ENCODE assay signal across 23 mouse cellular contexts in the genomic region with DNA sequence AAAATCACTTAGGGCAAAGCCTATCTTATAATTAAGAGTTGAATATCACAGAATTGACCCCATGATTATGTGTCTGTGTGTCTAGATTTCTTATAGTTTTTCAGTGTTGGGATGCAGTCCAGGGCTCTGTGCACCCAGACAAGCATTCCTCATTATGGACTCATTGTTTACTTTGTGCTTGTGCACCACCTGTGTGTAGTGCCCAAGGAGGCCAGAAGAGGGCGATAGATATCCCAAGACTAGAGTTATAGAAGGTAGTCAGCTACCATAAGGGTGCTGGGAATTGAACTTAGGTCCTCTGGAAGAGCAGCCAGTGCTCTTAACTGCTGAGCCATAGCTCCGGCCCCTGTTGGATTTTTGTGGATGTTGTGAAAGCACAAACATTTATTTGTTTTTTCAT.
DNase-seq lines count a peak whose midpoint lies in the region; ATAC-seq and TF ChIP-seq lines count a peak whose summit lies in the region.
"Had no signal": no experiment of that assay in that cellular context is flagged by ENCODE, and none has a peak within 500 bp of the region (broad histone marks: within the 10 kb centered on the region; RNA-seq: fewer than 3 reads in every experiment).

No protein-coding gene starts in this region.

- peak; percentile 20; the same call in 1 of the 2 replicates for TF ChIP-seq CTCF in heart, adult 2 months (IDR thresholded peaks at IDR 0.05)
- peak; percentile 19; the same call in 1 of the 2 replicates for TF ChIP-seq CTCF in lung, embryonic 14.5 days (IDR thresholded peaks at IDR 0.05; ENCODE audit: low read depth)
- TF ChIP-seq CTCF in small intestine, adult 2 months (IDR thresholded peaks at IDR 0.05; ENCODE audit: extremely low read depth, insufficient read length, insufficient replicate concordance, low read depth, low read length): peak; percentile 17; the same call in 1 of the 2 replicates
- TF ChIP-seq CTCF in forebrain, postnatal 0 days (IDR thresholded peaks at IDR 0.05; ENCODE audit: low read depth): no peak

- 82% methylated on average over 2 of the region's 2 CpGs for WGBS in heart, adult 2 months
- 77% methylated on average over 2 of the region's 2 CpGs for WGBS in lung, embryonic 14.5 days
- 87% methylated on average over 2 of the region's 2 CpGs for WGBS in small intestine, adult 2 months
- WGBS in forebrain, postnatal 0 days: 91% methylated on average over 2 of the region's 2 CpGs

- no peak for DNase-seq in heart, adult 2 months
- DNase-seq in heart, adult 8-10 months (ENCODE audit: low spot score): no peak
- no peak for DNase-seq in lung, embryonic 14.5 days
- no peak for DNase-seq in lung, postnatal 36 days
- DNase-seq in ES-CJ7 (ENCODE audit: low read depth, low spot score): peak; percentile 44
- DNase-seq in forebrain, postnatal 0 days: no peak
- no peak for DNase-seq in left cerebral cortex, postnatal 14 days (ENCODE audit: low spot score in 2 of 2)
- DNase-seq: adrenal gland, postnatal 10 days; cerebellum, postnatal 14 days; embryo, embryonic 11 days; heart, postnatal 14 days; kidney, adult 11 months; kidney, postnatal 10 days; lung, postnatal 10 days; right cerebral cortex, postnatal 14 days; thymus, postnatal 14 days had no signal

- H3K9me3 ChIP-seq in lung, embryonic 14.5 days (ENCODE audit: low read depth, low read length): no peaks in the 10 kb centered on the region
- no peaks in the 10 kb centered on the region for H3K9me3 ChIP-seq in forebrain, postnatal 0 days (ENCODE audit: low read length)
- H3K9me3 ChIP-seq: forebrain, embryonic 15.5 days; stomach, embryonic 15.5 days had no signal

- H3K4me3 ChIP-seq in heart, adult 2 months: no peak overlapping the region
- H3K4me3 ChIP-seq in lung, embryonic 14.5 days (ENCODE audit: low read depth, low read length): no peak overlapping the region
- no peak overlapping the region for H3K4me3 ChIP-seq in small intestine, adult 2 months (ENCODE audit: low read depth, low read length)
- no peak overlapping the region for H3K4me3 ChIP-seq in forebrain, postnatal 0 days (ENCODE audit: low read depth, low read length)
- H3K4me3 ChIP-seq: forebrain, embryonic 15.5 days; heart, embryonic 12.5 days; stomach, embryonic 15.5 days had no signal

- intact Hi-C loops in heart, adult 2 months (cut with DNase I): no loop called here
- intact Hi-C loops in left cerebral cortex, postnatal 14 days (cut with DNase I): no loop called here

- H3K4me2 ChIP-seq in lung, embryonic 14.5 days: no peak overlapping the region
- no peak overlapping the region for H3K4me2 ChIP-seq in forebrain, postnatal 0 days (ENCODE audit: low read depth)
- H3K4me2 ChIP-seq: forebrain, embryonic 15.5 days; heart, embryonic 12.5 days; hindbrain, embryonic 14.5 days; stomach, embryonic 15.5 days had no signal

- no peaks in the 10 kb centered on the region for H3K4me1 ChIP-seq in heart, adult 2 months (ENCODE audit: control insufficient read depth, insufficient read depth, low read length)
- peaks cover 3% of the 10 kb centered on the region; the same call in 1 of the 2 replicates for H3K4me1 ChIP-seq in lung, embryonic 14.5 days (ENCODE audit: insufficient read depth)
- no peaks in the 10 kb centered on the region for H3K4me1 ChIP-seq in small intestine, adult 2 months (ENCODE audit: control insufficient read depth, insufficient read depth, insufficient read length, low read length)
- H3K4me1 ChIP-seq in forebrain, postnatal 0 days (ENCODE audit: insufficient read depth): no peaks in the 10 kb centered on the region
- H3K4me1 ChIP-seq: forebrain, embryonic 15.5 days; stomach, embryonic 15.5 days had no signal

- no peak overlapping the region for H3K27ac ChIP-seq in heart, adult 2 months
- no peak overlapping the region for H3K27ac ChIP-seq in lung, embryonic 14.5 days (ENCODE audit: low read depth)
- H3K27ac ChIP-seq in small intestine, adult 2 months (ENCODE audit: insufficient read depth, low read depth, low read length): no peak overlapping the region
- H3K27ac ChIP-seq in forebrain, postnatal 0 days (ENCODE audit: low read depth, low read length): no peak overlapping the region
- H3K27ac ChIP-seq: forebrain, embryonic 15.5 days; hindbrain, embryonic 14.5 days; stomach, embryonic 15.5 days had no signal

- no peak for TF ChIP-seq POLR2A in heart, adult 2 months (IDR thresholded peaks at IDR 0.05; ENCODE audit: insufficient read depth, low read depth, low read length)
- TF ChIP-seq POLR2A in small intestine, adult 2 months (IDR thresholded peaks at IDR 0.05; ENCODE audit: low read depth, low read length): no peak

- H3K79me2 ChIP-seq in heart, adult 2 months (replicated peaks; ENCODE audit: control insufficient read depth, insufficient read depth, low read length): no peaks in the 10 kb centered on the region

- no peaks in the 10 kb centered on the region for H3K27me3 ChIP-seq in heart, adult 2 months (ENCODE audit: control insufficient read depth, insufficient read depth, low read length)
- no peaks in the 10 kb centered on the region for H3K27me3 ChIP-seq in lung, embryonic 14.5 days (ENCODE audit: insufficient read depth, low read length)
- no peaks in the 10 kb centered on the region for H3K27me3 ChIP-seq in small intestine, adult 2 months (ENCODE audit: control insufficient read depth, insufficient read depth, low read length)
- no peaks in the 10 kb centered on the region for H3K27me3 ChIP-seq in forebrain, postnatal 0 days (ENCODE audit: insufficient read depth, low read length)
- H3K27me3 ChIP-seq: forebrain, embryonic 15.5 days; heart, embryonic 12.5 days; stomach, embryonic 15.5 days had no signal

- no peak overlapping the region for H3K9ac ChIP-seq in heart, adult 2 months (ENCODE audit: low read depth, low read length)
- H3K9ac ChIP-seq in lung, embryonic 14.5 days: no peak overlapping the region
- H3K9ac ChIP-seq in forebrain, postnatal 0 days: no peak overlapping the region
- H3K9ac ChIP-seq: forebrain, embryonic 15.5 days; heart, embryonic 12.5 days; hindbrain, embryonic 14.5 days; stomach, embryonic 15.5 days had no signal

- TF ChIP-seq EP300 in heart, adult 2 months (IDR thresholded peaks at IDR 0.05; ENCODE audit: insufficient read depth, low read depth, low read length): no peak

- no peak for ATAC-seq in lung, embryonic 14.5 days (ENCODE audit: insufficient read depth)
- no peak for ATAC-seq in forebrain, postnatal 0 days
- ATAC-seq: activated CD4-positive, CD25-positive, alpha-beta regulatory T cell, adult 4 months; forebrain, embryonic 15.5 days; midbrain, embryonic 16.5 days had no signal

- H3K36me3 ChIP-seq in heart, adult 2 months (ENCODE audit: control insufficient read depth, insufficient read depth, low read length): no peaks in the 10 kb centered on the region
- no peaks in the 10 kb centered on the region for H3K36me3 ChIP-seq in lung, embryonic 14.5 days (ENCODE audit: insufficient read depth)
- H3K36me3 ChIP-seq in small intestine, adult 2 months (ENCODE audit: control insufficient read depth, insufficient read depth, low read length): no peaks in the 10 kb centered on the region
- no peaks in the 10 kb centered on the region for H3K36me3 ChIP-seq in forebrain, postnatal 0 days (ENCODE audit: insufficient read depth)
- H3K36me3 ChIP-seq: forebrain, embryonic 15.5 days; heart, embryonic 12.5 days; stomach, embryonic 15.5 days had no signal
